Mouse (Mus musculus) layer of hippocampus, adult 11-12 months (tissue): ENCODE measurements around the gene Dact1.
A peak's percentile ranks its signal among the peaks of the same experiment; 100 is the strongest.

Experiments
- DNase-seq: peaks from one replicate; pipeline ENCODE4 v3.0.0; 2022; ENCODE audit warnings: low spot score

The Dact1 gene

GRCm38 (mm10) chr12:71309581-71310067 is at the start of gene Dact1:
Gene Dact1 (plus strand): TSS chr12:71309884.
- peak; percentile 46 for DNase-seq

GRCm38 (mm10) chr12:71264211-71264610 is 45.5 kb upstream of the Dact1 start:
- DNase-seq: no peak

DNA sequence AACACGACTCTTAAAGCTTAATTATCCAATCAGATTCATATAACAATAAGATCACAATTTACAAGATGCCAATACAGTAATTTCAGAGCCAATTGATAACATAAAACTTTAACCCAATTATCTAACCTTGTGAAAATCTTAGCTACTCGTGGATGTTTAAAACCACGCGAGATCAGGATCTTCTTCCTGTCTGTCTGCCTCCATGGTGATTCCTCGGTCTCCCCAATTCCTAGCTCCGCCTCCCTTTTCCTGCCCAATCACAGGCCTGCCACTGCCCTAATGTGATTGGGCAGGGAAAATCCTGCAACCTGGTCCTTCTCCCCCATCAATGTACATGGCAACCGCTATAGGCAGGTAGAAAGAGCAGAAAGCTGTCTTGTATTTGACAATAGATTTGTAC is 40.3 kb upstream of the Dact1 start:
- no peak for DNase-seq

- DNase-seq: no peak
Observed at GRCm38 (mm10) chr12:71271131-71271530, 38.6 kb upstream of the Dact1 start.

DNA sequence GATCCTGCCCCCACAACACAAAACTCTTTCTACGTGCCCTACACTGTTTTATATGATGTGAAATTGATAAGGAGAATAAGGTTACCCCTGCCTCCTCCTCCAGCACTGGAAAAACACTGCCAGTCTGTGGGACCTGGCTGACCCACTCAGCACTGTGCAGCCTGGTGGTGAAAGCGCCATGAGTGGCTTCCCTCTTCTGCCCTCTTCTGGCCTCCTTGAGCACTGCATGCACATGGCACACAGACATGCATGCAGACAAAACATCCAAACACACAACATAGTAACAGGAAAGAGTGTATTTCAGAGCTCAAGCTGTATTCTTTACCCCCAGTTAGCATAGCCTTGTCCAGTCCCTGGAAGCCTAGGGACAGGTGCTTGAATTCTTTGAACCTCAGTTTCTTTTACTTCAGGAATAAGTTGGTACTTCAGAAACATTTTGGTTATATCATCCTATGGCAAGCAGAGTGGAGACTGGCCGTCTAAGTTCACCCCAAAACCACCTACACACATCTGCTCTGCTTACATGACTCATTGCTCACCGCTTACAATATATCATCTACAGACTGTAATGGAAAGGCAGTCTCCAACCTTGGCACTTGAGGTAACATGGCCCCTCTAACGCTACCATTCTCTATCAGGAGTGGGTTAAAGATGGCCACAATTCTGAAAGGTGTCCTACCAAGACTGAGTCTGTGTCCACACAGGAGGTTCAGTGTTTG is 35.0 kb upstream of the Dact1 start:
- DNase-seq: no peak

- DNase-seq: no peak
Observed at GRCm38 (mm10) chr12:71275906-71276595, 33.6 kb upstream of the Dact1 start.

DNA sequence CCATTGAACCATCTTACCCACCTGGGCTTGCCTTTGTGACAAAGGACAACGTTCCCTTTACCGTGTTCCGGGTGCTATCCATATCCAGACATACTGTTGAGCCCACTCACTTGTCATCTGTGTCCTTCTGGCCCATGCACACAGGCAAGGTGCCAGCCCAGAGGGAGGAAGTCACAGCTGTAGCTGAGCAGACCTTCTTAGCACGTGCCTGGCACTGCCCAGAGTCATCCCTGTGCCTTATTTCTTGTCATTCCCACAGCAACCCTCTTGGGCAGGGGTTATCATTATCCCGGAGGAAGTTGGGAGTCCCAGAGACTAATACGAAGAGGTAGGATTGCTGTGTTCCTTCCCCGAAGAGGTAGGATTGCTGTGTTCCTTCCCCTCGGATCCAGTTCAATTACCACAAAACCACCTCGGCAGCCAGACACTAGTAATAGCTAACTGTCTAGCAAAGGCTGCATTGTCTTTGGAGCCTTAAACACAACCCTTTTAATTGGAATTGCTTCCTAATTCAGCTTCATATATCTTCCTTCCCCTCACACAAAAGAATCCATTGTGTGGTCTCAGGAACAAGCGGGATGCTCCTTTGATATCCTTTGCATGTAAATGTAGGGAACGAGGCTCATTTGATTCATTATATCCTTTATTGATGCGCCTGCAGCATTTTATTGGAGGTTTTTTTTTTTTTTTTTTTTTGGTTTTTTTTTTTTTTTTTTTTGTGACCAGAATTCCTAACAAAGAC is 30.0 kb upstream of the Dact1 start:
- DNase-seq: no peak

DNA sequence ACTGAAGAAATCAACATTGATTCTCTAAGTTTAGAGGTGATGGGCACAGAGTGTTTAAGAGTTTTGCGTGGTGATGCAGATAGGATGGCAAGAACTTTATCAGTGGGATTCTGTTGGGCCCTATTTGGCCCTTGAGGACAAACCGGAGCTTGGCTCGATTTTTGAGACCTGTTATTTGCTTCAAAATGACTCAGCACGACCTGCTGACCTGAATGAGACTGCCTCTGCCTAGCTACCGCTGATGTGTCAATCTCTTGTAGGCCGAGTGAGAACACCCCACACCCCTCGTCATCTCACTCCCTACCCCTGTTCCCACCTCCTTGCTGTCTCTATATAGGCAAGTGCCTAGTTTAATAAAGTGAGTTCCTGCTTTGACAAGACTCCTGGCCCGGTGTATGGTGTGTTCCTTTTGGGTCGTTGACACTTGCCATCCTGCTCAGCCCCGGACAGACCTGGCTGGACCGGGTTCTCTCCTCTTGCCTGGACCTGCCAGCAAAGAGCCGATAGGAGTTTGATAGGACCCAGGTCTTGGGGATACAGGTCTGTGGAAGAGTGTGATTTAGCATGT is 28.4 kb upstream of the Dact1 start:
- DNase-seq: no peak

GRCm38 (mm10) chr12:71285399-71285798 is 24.3 kb upstream of the Dact1 start:
- DNase-seq: no peak

DNA sequence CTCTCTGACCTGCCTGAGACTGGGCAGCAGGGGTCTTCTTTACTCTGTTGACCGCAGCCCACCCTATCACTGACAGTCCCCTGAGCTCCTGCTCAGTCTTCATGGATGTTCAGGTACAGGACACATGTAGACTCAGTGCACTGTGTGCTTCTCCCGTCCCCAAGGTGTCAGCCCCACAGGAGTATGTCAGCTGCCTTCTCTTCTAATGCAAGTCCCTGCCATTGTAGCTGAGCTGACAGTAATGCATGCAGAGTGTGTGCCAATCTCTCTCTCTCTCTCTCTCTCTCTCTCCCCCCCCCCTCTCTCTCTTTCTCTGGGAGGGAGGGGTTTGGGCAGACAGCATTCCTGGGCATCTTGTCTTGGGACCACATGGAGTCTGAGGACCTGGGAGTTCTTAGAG is 19.2 kb upstream of the Dact1 start:
- DNase-seq: no peak

- no peak for DNase-seq
Observed at GRCm38 (mm10) chr12:71293960-71294942, 15.4 kb upstream of the Dact1 start.

- DNase-seq: no peak
Observed at GRCm38 (mm10) chr12:71296849-71297535, 12.7 kb upstream of the Dact1 start.

DNA sequence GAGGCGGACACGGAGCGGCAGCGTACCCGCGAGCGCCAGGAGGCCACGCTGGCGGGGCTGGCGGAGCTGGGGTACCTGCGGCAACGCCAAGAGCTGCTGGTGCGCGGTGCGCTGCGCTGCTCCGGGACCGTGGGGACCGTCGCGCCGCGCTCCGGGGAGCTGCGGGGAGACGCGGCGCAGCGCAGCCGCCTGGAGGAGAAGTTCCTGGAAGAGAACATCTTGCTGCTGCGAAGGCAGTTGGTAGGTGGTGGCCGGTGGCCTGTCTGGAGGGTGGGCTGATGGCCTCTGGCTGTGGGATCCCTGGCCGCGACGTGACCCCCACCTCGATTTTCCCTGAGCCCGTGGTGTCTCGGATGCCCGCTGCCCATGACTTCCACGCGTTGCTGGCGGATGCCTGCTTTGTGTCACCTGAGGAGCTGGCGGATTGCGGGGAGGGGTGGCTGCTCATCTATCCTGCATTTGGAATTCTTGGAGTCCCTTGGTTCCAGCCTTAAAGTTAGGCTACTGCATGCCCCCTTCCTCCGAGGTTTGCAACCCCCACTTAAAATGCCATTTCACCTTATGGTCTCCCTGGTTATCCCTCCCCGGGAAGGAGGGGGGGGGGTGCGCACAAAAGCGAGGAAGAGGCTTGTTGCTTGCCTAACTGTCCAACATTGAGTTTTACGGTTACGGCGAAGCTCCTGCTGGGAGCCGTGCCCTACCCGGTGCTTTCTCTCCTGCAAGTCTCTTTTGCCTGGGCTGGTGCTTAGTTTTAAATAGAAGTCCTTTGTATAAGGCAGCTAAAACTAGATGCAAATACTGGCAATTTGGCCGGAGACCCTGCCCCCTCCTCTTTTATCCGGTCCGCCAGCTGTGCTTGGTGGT is 616 bp downstream of the Dact1 start:
- peak; percentile 9 for DNase-seq

DNA sequence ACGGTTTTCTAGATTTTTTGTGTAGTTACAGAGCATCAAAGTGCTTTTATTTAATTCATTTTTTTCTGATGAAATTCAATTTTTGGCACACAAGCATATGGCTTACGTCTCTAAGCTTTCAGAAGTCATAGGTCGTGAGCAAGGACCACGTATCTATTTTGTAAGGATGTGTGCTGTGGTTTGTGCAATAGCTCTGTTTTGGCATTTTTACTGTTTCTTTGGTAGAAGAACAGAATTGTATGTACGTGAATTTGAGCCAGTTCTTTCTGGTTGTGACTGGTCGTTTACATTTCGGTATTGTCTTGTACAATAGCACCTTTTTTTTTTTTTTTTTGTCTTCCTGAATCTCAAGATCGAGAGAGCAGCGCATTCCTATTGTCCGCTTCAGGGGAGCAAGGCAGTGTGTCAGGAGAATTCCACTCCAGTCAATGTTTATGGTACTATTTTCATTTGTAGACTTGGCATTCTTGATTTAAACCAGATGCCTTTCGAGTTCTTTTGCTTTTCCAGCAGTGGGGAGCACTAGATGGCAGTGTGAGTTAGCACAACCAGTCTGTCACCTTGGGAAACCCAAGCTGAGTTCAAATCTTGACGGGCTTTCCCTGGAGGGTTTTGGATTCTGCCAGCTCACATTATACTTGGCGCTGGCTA is 1.7 kb downstream of the Dact1 start:
- peak; percentile 74 for DNase-seq

- no peak for DNase-seq
Observed at GRCm38 (mm10) chr12:71318239-71318638, 8.6 kb downstream of the Dact1 start.

DNA sequence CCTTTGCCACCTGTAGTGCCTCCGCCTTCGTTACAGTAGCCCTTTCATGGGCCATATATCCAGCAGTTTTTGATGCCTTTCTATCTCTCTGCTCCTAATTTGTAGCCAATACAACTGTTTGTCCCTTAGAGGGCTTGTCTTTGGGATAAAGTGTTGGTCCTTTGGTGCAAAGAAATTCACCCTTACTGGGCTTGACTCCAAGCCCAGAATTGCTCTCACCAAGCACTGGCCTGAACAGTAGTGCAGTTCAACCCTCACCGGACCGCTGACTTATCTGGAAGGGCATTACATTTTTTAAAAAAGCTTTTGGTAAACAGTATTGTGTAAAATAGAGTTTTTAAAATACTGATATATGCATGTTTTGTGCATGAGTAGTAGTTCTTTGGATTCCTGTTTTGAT is 9.9 kb downstream of the Dact1 start:
- DNase-seq: no peak

DNA sequence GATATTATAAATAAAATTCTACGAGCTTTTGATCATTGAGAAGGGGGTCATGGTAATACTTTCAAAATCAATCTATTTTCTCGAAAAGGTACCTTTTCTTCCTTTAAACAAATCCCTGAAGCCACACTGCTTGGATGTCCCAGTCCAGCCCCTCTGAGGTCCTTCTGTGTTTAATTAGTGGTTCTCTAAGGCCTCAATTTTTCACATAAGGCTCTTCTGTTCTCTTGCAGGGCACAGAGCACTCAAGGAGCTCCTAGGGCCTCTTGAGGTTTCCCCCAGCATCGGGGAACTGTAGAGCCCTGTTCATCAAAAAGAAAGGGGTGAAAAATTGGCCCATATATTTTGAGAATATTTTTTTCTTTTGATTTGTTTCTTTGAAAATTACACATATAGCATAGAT is 23.0 kb downstream of the Dact1 start:
- no peak for DNase-seq

- no peak for DNase-seq
Observed at GRCm38 (mm10) chr12:71333561-71333960, 23.9 kb downstream of the Dact1 start.

DNA sequence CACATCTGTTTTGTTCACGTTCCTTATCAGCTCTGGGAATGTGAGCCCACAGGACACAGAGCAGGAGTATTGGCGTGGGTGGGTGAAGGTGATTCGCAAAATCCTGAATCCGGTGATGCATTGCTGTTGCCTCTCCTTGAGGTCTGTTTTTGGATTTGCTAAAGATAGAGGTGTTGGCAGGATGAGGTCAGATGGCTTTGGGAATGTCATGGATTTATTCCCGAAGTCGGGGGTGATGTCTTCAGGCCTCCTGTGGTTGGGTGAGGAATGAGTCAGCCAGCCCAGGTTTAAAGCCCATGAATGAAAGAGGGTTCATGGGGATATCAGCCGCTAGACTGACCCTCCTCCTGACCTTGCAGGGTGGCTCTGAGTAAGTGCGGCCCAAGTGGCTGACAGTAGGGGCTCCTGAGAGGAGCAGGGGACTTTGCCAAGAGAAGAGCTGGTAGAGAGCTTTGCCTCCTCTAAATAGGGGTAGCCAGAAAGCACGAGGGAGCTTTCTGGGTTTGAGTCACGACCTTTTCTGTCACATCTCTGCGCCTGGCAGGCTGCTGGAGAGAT is 27.4 kb downstream of the Dact1 start:
- DNase-seq: no peak
